Mouse (Mus musculus): ENCODE results near the gene Olfr568. TPM values are rescaled to one million over a fixed set of nuclear protein-coding genes. Genes with fewer than 3 reads are reported as not detected.

Gene Olfr568
- polyA plus RNA-seq, 1 experiment from 2014 or later, result not detected

Other genes starting within 250 kb of the Olfr568 start
- gene Olfr554, start 238.7 kb upstream of the Olfr568 start, polyA plus RNA-seq (2016; fragmentation: Nextera tagmentation; extraction: Ambion mirVana), result not detected in 2 replicates
- not detected in 2 replicates for gene Olfr555, start 218.3 kb upstream of the Olfr568 start, polyA plus RNA-seq (2016; fragmentation: Nextera tagmentation; extraction: Ambion mirVana)
- not detected in 2 replicates for gene Olfr556, start 212.2 kb upstream of the Olfr568 start, polyA plus RNA-seq (2016; fragmentation: Nextera tagmentation; extraction: Ambion mirVana)
- 9.6 and 12.5 TPM in 2 replicates for gene Trim68, start 189.8 kb upstream of the Olfr568 start, polyA plus RNA-seq (2016; fragmentation: Nextera tagmentation; extraction: Ambion mirVana)
- not detected in 2 replicates for gene Olfr557, start 181.2 kb upstream of the Olfr568 start, polyA plus RNA-seq (2016; fragmentation: Nextera tagmentation; extraction: Ambion mirVana)
- 0.18 and 0.48 TPM in 2 replicates for gene Olfr558, start 174.9 kb upstream of the Olfr568 start, polyA plus RNA-seq (2016; fragmentation: Nextera tagmentation; extraction: Ambion mirVana)
- not detected in 2 replicates for gene Olfr33, start 158.1 kb upstream of the Olfr568 start, polyA plus RNA-seq (2016; fragmentation: Nextera tagmentation; extraction: Ambion mirVana)
- gene Olfr559, start 149.6 kb upstream of the Olfr568 start, polyA plus RNA-seq (2016; fragmentation: Nextera tagmentation; extraction: Ambion mirVana), result not detected in 2 replicates
- not detected in 2 replicates for gene Olfr560, start 117.8 kb upstream of the Olfr568 start, polyA plus RNA-seq (2016; fragmentation: Nextera tagmentation; extraction: Ambion mirVana)
- gene Olfr78, start 117.7 kb upstream of the Olfr568 start, polyA plus RNA-seq (2016; fragmentation: Nextera tagmentation; extraction: Ambion mirVana), result 0.10 and 0.13 TPM in 2 replicates
- not detected in 2 replicates for gene Olfr561, start 105.9 kb upstream of the Olfr568 start, polyA plus RNA-seq (2016; fragmentation: Nextera tagmentation; extraction: Ambion mirVana)
- not detected in 2 replicates for gene Olfr564, start 73.6 kb upstream of the Olfr568 start, polyA plus RNA-seq (2016; fragmentation: Nextera tagmentation; extraction: Ambion mirVana)
- not detected in 2 replicates for gene Olfr566, start 18.4 kb upstream of the Olfr568 start, polyA plus RNA-seq (2016; fragmentation: Nextera tagmentation; extraction: Ambion mirVana)
- not detected in 2 replicates for gene Olfr569, start 13.8 kb downstream of the Olfr568 start, polyA plus RNA-seq (2016; fragmentation: Nextera tagmentation; extraction: Ambion mirVana)
- gene Olfr570, start 17.5 kb downstream of the Olfr568 start, polyA plus RNA-seq (2016; fragmentation: Nextera tagmentation; extraction: Ambion mirVana), result not detected in 2 replicates
- not detected in 2 replicates for gene Olfr571, start 40.4 kb downstream of the Olfr568 start, polyA plus RNA-seq (2016; fragmentation: Nextera tagmentation; extraction: Ambion mirVana)
- not detected in 2 replicates for gene Olfr572, start 47.3 kb downstream of the Olfr568 start, polyA plus RNA-seq (2016; fragmentation: Nextera tagmentation; extraction: Ambion mirVana)
- gene Olfr573-ps1, start 65.5 kb downstream of the Olfr568 start, polyA plus RNA-seq (2016; fragmentation: Nextera tagmentation; extraction: Ambion mirVana), result not detected in 2 replicates
- gene Olfr574, start 71.3 kb downstream of the Olfr568 start, polyA plus RNA-seq (2016; fragmentation: Nextera tagmentation; extraction: Ambion mirVana), result not detected in 2 replicates
- gene Olfr575, start 81.7 kb downstream of the Olfr568 start, polyA plus RNA-seq (2016; fragmentation: Nextera tagmentation; extraction: Ambion mirVana), result not detected in 2 replicates
- gene Olfr576, start 85.5 kb downstream of the Olfr568 start, polyA plus RNA-seq (2016; fragmentation: Nextera tagmentation; extraction: Ambion mirVana), result not detected in 2 replicates
- not detected in 2 replicates for gene Olfr577, start 98.8 kb downstream of the Olfr568 start, polyA plus RNA-seq (2016; fragmentation: Nextera tagmentation; extraction: Ambion mirVana)
- gene Olfr578, start 112.2 kb downstream of the Olfr568 start, polyA plus RNA-seq (2016; fragmentation: Nextera tagmentation; extraction: Ambion mirVana), result not detected in 2 replicates
- gene Olfr582, start 160.9 kb downstream of the Olfr568 start, polyA plus RNA-seq (2016; fragmentation: Nextera tagmentation; extraction: Ambion mirVana), result not detected in 2 replicates
- not detected in 2 replicates for gene Olfr583, start 174.2 kb downstream of the Olfr568 start, polyA plus RNA-seq (2016; fragmentation: Nextera tagmentation; extraction: Ambion mirVana)
- gene Olfr584, start 204.8 kb downstream of the Olfr568 start, polyA plus RNA-seq (2016; fragmentation: Nextera tagmentation; extraction: Ambion mirVana), result not detected in 2 replicates
- gene Olfr585, start 220.6 kb downstream of the Olfr568 start, polyA plus RNA-seq (2016; fragmentation: Nextera tagmentation; extraction: Ambion mirVana), result not detected in 2 replicates
- gene Olfr586, start 248.5 kb downstream of the Olfr568 start, polyA plus RNA-seq (2016; fragmentation: Nextera tagmentation; extraction: Ambion mirVana), result not detected in 2 replicates